Mouse (Mus musculus): Measurements from ENCODE around the gene Ptpn21. TPM values are rescaled to one million over a fixed set of nuclear protein-coding genes. Genes with fewer than 3 reads are reported as not detected.

Ptpn21 gene
- total RNA-seq, 1 experiment, result 10.4 TPM

DNA sequence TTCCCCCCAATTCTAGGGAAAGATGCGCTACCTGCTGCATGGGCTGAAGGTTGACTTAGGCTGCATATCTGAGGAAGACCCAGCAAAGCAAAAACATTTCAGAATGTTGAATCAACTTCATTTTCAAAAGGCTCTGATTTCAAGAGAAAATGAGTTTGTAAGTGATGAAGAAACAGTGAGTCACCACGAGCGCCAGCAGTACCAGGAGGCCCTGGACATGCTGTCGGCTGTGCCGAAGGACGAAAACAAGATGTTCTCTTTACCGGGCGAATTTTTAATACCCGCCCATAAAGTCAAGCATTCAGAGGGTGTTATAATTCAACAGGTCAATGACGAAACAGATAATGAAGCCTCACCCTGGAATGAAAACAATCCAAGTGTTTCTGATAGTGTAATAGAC lies 68.1 kb downstream of the Ptpn21 start:
- H3K36me3 ChIP-seq (ENCODE audit: control insufficient read depth, insufficient read depth, low read length, poor library complexity, severe bottlenecking), result no peaks in the 10 kb centered on the region
- TF ChIP-seq HCFC1 (IDR thresholded peaks at IDR 0.05; ENCODE audit: borderline replicate concordance, insufficient read depth, low read length) (no peak), ZC3H11A (IDR thresholded peaks at IDR 0.05; ENCODE audit: borderline replicate concordance, low read depth, low read length) (no peak), CHD2 (IDR thresholded peaks at IDR 0.05; ENCODE audit: low read depth, low read length) (no peak), ZNF384 (IDR thresholded peaks at IDR 0.05; ENCODE audit: low read depth, low read length) (no peak), MAFK (IDR thresholded peaks at IDR 0.05; ENCODE audit: insufficient read depth, low read depth, low read length) (no peak)
- in situ Hi-C loops (cut with MboI; ENCODE audit: low sequenced_read_pairs in 2 of 2, unreplicated experiment in 2 of 2), result no loop called here

DNA sequence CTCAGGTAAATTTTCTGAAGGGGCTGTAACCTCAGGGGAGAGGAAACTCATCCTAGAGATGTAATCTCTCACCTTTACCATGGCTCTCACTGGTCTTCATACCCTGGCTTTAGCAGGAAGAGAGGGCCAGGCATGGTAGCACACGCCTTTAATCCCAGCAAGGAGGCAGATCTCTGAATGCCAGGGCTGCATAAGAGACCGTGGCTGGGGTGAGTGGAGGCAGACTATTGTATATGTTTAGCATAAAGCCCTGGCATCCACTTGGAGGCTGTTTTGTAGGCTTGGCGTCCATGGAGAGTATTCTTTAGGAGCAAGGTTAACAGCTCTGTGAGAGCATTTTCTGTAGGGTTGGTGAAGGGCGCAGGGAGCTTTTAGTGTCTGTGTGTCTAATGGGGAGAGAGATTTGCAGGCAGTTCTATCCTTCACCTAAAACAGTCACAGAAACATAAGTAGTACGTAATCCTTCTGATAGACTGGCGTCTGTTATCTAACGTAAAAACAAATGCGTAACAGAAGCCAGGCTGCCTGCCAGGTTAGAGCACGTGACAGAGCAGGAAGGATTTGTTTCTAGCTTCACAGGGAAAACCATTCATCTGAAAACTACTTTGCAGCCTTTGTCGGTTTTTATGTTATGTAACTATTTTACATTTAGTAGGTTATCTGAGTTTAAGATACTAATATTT lies 68.9 kb downstream of the Ptpn21 start:
- Histone ChIP-seq H3K36me3 (ENCODE audit: control insufficient read depth, insufficient read depth, low read length, poor library complexity, severe bottlenecking) (no peaks in the 10 kb centered on the region), H3K9ac (ENCODE audit: insufficient read depth, low read depth, low read length, poor library complexity, severe bottlenecking) (no peak overlapping the region), H3K9me3 (ENCODE audit: control insufficient read depth, insufficient read depth, low read depth, low read length) (no peaks in the 10 kb centered on the region), H3K27ac (ENCODE audit: insufficient read depth, low read depth, low read length, poor library complexity, severe bottlenecking) (no peak overlapping the region), H3K4me3 (ENCODE audit: insufficient read depth in 1 of 2, low read depth in 1 of 2, low read length in 2 of 2, poor library complexity in 1 of 2, severe bottlenecking in 1 of 2) (no peak overlapping the region), H3K4me1 (ENCODE audit: control insufficient read depth in 2 of 2, insufficient read depth in 2 of 2, low read length in 2 of 2, poor library complexity in 1 of 2) (no peaks in the 10 kb centered on the region)
- no peak for DNase-seq (ENCODE audit: low read depth, low spot score)
- TF ChIP-seq ZC3H11A (IDR thresholded peaks at IDR 0.05; ENCODE audit: borderline replicate concordance, low read depth, low read length) (no peak), HCFC1 (IDR thresholded peaks at IDR 0.05; ENCODE audit: borderline replicate concordance, insufficient read depth, low read length) (no peak), ZNF384 (IDR thresholded peaks at IDR 0.05; ENCODE audit: low read depth, low read length) (no peak), CHD2 (IDR thresholded peaks at IDR 0.05; ENCODE audit: low read depth, low read length) (no peak), MAFK (IDR thresholded peaks at IDR 0.05; ENCODE audit: insufficient read depth, low read depth, low read length) (no peak)
- in situ Hi-C loops (cut with MboI; ENCODE audit: low sequenced_read_pairs in 2 of 2, unreplicated experiment in 2 of 2), result no loop called here

More for the DNA sequence above, 68.1 kb downstream of the Ptpn21 start:
- no peak overlapping the region for H3K9ac ChIP-seq (ENCODE audit: insufficient read depth, low read depth, low read length, poor library complexity, severe bottlenecking)
- no peak overlapping the region for H3K4me3 ChIP-seq (ENCODE audit: insufficient read depth in 1 of 2, low read depth in 1 of 2, low read length in 2 of 2, poor library complexity in 1 of 2, severe bottlenecking in 1 of 2)
- no peaks in the 10 kb centered on the region for H3K4me1 ChIP-seq (ENCODE audit: control insufficient read depth in 2 of 2, insufficient read depth in 2 of 2, low read length in 2 of 2, poor library complexity in 1 of 2)
- DNase-seq (ENCODE audit: low read depth, low spot score), result no peak
- H3K27ac ChIP-seq (ENCODE audit: insufficient read depth, low read depth, low read length, poor library complexity, severe bottlenecking), result no peak overlapping the region
- H3K9me3 ChIP-seq (ENCODE audit: control insufficient read depth, insufficient read depth, low read depth, low read length), result no peaks in the 10 kb centered on the region

DNA sequence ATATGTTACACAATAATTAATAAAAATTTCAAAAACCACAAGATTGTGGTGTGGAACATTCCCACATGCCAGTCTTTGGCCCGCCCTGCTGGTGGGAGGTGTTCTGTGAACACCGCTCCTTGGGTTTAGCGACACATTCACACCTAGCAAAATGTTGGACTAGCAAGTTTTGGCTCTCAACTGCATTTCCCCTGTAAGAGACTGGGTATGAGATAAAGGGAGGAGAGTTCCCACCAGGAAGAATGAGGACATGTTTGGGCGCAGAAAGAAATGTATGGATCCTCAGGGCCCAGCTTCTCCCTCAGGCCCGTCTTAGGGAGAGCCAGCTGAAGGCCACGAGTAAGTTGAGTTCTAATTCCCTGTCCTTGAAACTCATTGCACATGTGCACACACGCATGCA lies 74.6 kb downstream of the Ptpn21 start:
- DNase-seq (ENCODE audit: low read depth, low spot score), result no peak
- Histone ChIP-seq H3K27ac (ENCODE audit: insufficient read depth, low read depth, low read length, poor library complexity, severe bottlenecking) (no peak overlapping the region), H3K9ac (ENCODE audit: insufficient read depth, low read depth, low read length, poor library complexity, severe bottlenecking) (no peak overlapping the region), H3K4me3 (ENCODE audit: insufficient read depth in 1 of 2, low read depth in 1 of 2, low read length in 2 of 2, poor library complexity in 1 of 2, severe bottlenecking in 1 of 2) (no peak overlapping the region), H3K9me3 (ENCODE audit: control insufficient read depth, insufficient read depth, low read depth, low read length) (no peaks in the 10 kb centered on the region), H3K36me3 (ENCODE audit: control insufficient read depth, insufficient read depth, low read length, poor library complexity, severe bottlenecking) (peaks cover 3% of the 10 kb centered on the region), H3K4me1 (ENCODE audit: control insufficient read depth in 2 of 2, insufficient read depth in 2 of 2, low read length in 2 of 2, poor library complexity in 1 of 2) (no peaks in the 10 kb centered on the region)
- no peak for TF ChIP-seq HCFC1 (IDR thresholded peaks at IDR 0.05; ENCODE audit: borderline replicate concordance, insufficient read depth, low read length)
- TF ChIP-seq CHD2 (IDR thresholded peaks at IDR 0.05; ENCODE audit: low read depth, low read length), result no peak
- no peak for TF ChIP-seq ZC3H11A (IDR thresholded peaks at IDR 0.05; ENCODE audit: borderline replicate concordance, low read depth, low read length)
- no peak for TF ChIP-seq ZNF384 (IDR thresholded peaks at IDR 0.05; ENCODE audit: low read depth, low read length)
- no peak for TF ChIP-seq MAFK (IDR thresholded peaks at IDR 0.05; ENCODE audit: insufficient read depth, low read depth, low read length)
- in situ Hi-C loops (cut with MboI; ENCODE audit: low sequenced_read_pairs in 2 of 2, unreplicated experiment in 2 of 2), result no loop called here

DNA sequence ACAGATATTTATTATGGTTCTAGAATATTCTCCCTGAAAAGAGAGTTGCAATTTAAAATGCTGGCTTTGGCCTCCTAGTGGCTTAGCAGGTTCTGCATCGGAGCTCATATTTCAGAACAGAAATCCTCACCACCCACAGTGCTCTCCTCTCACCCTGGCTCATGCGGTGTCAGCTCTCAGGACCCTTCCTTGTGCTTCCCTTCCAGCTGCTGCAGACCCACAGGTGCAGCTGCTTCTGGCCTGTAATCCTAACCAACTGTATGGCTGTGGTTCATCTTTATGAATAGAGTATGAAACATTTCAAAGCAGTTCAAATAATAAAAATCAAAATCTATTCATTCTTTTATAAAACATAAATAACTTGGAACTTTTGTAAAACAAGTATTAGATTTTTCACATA lies 80.3 kb downstream of the Ptpn21 start:
- in situ Hi-C loops (cut with MboI; ENCODE audit: low sequenced_read_pairs in 2 of 2, unreplicated experiment in 2 of 2), result no loop called here
- H3K27ac ChIP-seq (ENCODE audit: insufficient read depth, low read depth, low read length, poor library complexity, severe bottlenecking), result no peak overlapping the region
- TF ChIP-seq CHD2 (IDR thresholded peaks at IDR 0.05; ENCODE audit: low read depth, low read length) (no peak), ZNF384 (IDR thresholded peaks at IDR 0.05; ENCODE audit: low read depth, low read length) (no peak), ZC3H11A (IDR thresholded peaks at IDR 0.05; ENCODE audit: borderline replicate concordance, low read depth, low read length) (no peak), MAFK (IDR thresholded peaks at IDR 0.05; ENCODE audit: insufficient read depth, low read depth, low read length) (no peak), HCFC1 (IDR thresholded peaks at IDR 0.05; ENCODE audit: borderline replicate concordance, insufficient read depth, low read length) (no peak)
- H3K4me1 ChIP-seq (ENCODE audit: control insufficient read depth in 2 of 2, insufficient read depth in 2 of 2, low read length in 2 of 2, poor library complexity in 1 of 2), result no peaks in the 10 kb centered on the region
- DNase-seq (ENCODE audit: low read depth, low spot score), result no peak
- H3K9me3 ChIP-seq (ENCODE audit: control insufficient read depth, insufficient read depth, low read depth, low read length), result no peaks in the 10 kb centered on the region
- no peak overlapping the region for H3K4me3 ChIP-seq (ENCODE audit: insufficient read depth in 1 of 2, low read depth in 1 of 2, low read length in 2 of 2, poor library complexity in 1 of 2, severe bottlenecking in 1 of 2)
- no peaks in the 10 kb centered on the region; the same call in 1 of the 2 replicates for H3K36me3 ChIP-seq (ENCODE audit: control insufficient read depth, insufficient read depth, low read length, poor library complexity, severe bottlenecking)
- H3K9ac ChIP-seq (ENCODE audit: insufficient read depth, low read depth, low read length, poor library complexity, severe bottlenecking), result no peak overlapping the region
